Mouse (Mus musculus) bone marrow, adult 2 months (tissue): ENCODE measurements around the gene Sppl3. TPM values are rescaled to one million over a fixed set of nuclear protein-coding genes. Genes with fewer than 3 reads are reported as not detected.

Experiments
- H3K27ac ChIP-seq: fragments of 200-500 bp; 2 replicates; pipeline ENCODE4 v1.5.1; 2012; ENCODE audit warnings: low read depth, mild to moderate bottlenecking, control low read depth, inconsistent platforms, low read length; ENCODE audit not compliant: control insufficient read depth, poor library complexity, insufficient read depth
- H3K4me1 ChIP-seq: fragments of 200-500 bp; 2 replicates; pipeline ENCODE4 v1.6.1; 2011; ENCODE audit warnings: low read length; ENCODE audit not compliant: control insufficient read depth, insufficient read depth
- H3K4me3 ChIP-seq: fragments of 200-500 bp; replicated peaks from 2 replicates; pipeline ENCODE3; 2011; ENCODE audit warnings: mild to moderate bottlenecking, low read depth, low read length, control low read depth; ENCODE audit not compliant: control insufficient read depth
- CTCF ChIP-seq: fragments of 200-500 bp; IDR thresholded peaks from 2 replicates; pipeline ENCODE4 v1.5.1; 2011; ENCODE audit warnings: low read length, control low read depth; ENCODE audit not compliant: control insufficient read depth, insufficient read depth
- POLR2A ChIP-seq: fragments of 200-500 bp; IDR thresholded peaks from 2 replicates; pipeline ENCODE4 v1.6.1; 2011; ENCODE audit warnings: low read depth, mild to moderate bottlenecking, control low read depth, low read length, borderline replicate concordance; ENCODE audit not compliant: control insufficient read depth
- WGBS: fragments of 180-500 bp; shearing (Covaris S2); methylation state at CpG from one replicate; pipeline ENCODE4 v1.1.7; 2018; 5-methylcytosine and 5-hydroxymethylcytosine counted together
- polyA plus RNA-seq: library from polyadenylated mRNA; stranded (reverse); fragments of >200 nt; gene quantifications from 2 replicates; pipeline ENCODE4 v1.2.4, GENCODE M21; 2011; ENCODE audit warnings: low replicate concordance; ENCODE audit not compliant: missing spikeins, insufficient read depth, insufficient read length

Sppl3 gene
- 33.9 and 44.8 TPM in 2 replicates for polyA plus RNA-seq

- Histone ChIP-seq H3K4me1 (peaks cover 8% of the 10 kb centered on the region), H3K27ac (peak within 1 kb of the TSS; percentile 95), H3K4me3 (peak within 1 kb of the TSS; percentile 90)
- WGBS: under 1% methylated on average over 64 of the region's 65 CpGs
- TF ChIP-seq POLR2A: peak; percentile 82; the same call in 1 of the 2 replicates
- no peak for TF ChIP-seq CTCF
Measured at GRCm38 (mm10) chr5:115010577-115011216, at the start of gene Sppl3. TSS of gene Sppl3 (plus strand) at chr5:115011137.

- TF ChIP-seq CTCF (no peak), POLR2A (no peak)
- no peak overlapping the region; the same call in 1 of the 2 replicates for H3K27ac ChIP-seq
- WGBS: 79% methylated on average over 4 of the region's 4 CpGs
- H3K4me1 ChIP-seq: no peaks in the 10 kb centered on the region
- H3K4me3 ChIP-seq: no peak overlapping the region
Measured at GRCm38 (mm10) chr5:114961590-114962360, 49.2 kb upstream of the Sppl3 start.

- 58% methylated on average over 7 of the region's 7 CpGs for whole genome bisulfite sequencing
- H3K27ac ChIP-seq: no peak overlapping the region
- no peak for TF ChIP-seq CTCF
- TF ChIP-seq POLR2A: no peak
- no peaks in the 10 kb centered on the region for H3K4me1 ChIP-seq
- H3K4me3 ChIP-seq: no peak overlapping the region
Measured at GRCm38 (mm10) chr5:114964315-114964966, 46.5 kb upstream of the Sppl3 start.

GRCm38 (mm10) chr5:114964967-114965898 lies 45.7 kb upstream of the Sppl3 start:
- no peak overlapping the region for H3K27ac ChIP-seq
- no peaks in the 10 kb centered on the region for H3K4me1 ChIP-seq
- TF ChIP-seq CTCF: no peak
- TF ChIP-seq POLR2A: no peak
- WGBS: 48% methylated on average over 17 of the region's 17 CpGs
- H3K4me3 ChIP-seq: no peak overlapping the region

- Histone ChIP-seq H3K4me3 (no peak overlapping the region), H3K4me1 (no peaks in the 10 kb centered on the region), H3K27ac (no peak overlapping the region)
- 31% methylated on average over 14 of the region's 14 CpGs for WGBS
- TF ChIP-seq CTCF (no peak), POLR2A (no peak)
Measured at GRCm38 (mm10) chr5:114967523-114968268, 43.2 kb upstream of the Sppl3 start.

GRCm38 (mm10) chr5:114968651-114969050 lies 42.3 kb upstream of the Sppl3 start:
- H3K4me3 ChIP-seq: no peak overlapping the region

GRCm38 (mm10) chr5:114969064-114969463 lies 41.9 kb upstream of the Sppl3 start:
- Histone ChIP-seq H3K27ac (no peak overlapping the region), H3K4me1 (no peaks in the 10 kb centered on the region), H3K4me3 (no peak overlapping the region)
- no peak for TF ChIP-seq POLR2A
- TF ChIP-seq CTCF: no peak
- WGBS: 33% methylated on average over 4 of the region's 4 CpGs

More at GRCm38 (mm10) chr5:114968651-114969050, 42.3 kb upstream of the Sppl3 start:
- no peaks in the 10 kb centered on the region for H3K4me1 ChIP-seq
- no peak overlapping the region for H3K27ac ChIP-seq
- TF ChIP-seq POLR2A (no peak), CTCF (no peak)
- WGBS: 49% methylated on average over 7 of the region's 7 CpGs
